Mouse (Mus musculus): ENCODE results near the gene Dusp15.

- TF ChIP-seq CTCF (IDR thresholded peaks at IDR 0.05; ENCODE audit: control insufficient read depth, insufficient read depth, low read length) (no peak), POLR2A (IDR thresholded peaks at IDR 0.05; ENCODE audit: borderline replicate concordance, control insufficient read depth, low read depth, low read length) (no peak)
These were observed 46.3 kb downstream of the Dusp15 start for GRCm38 (mm10) chr2:152905036-152905829.

Measured in bone marrow, adult 2 months (tissue).